Mouse (Mus musculus): ENCODE results near the gene Mss51.

DNA sequence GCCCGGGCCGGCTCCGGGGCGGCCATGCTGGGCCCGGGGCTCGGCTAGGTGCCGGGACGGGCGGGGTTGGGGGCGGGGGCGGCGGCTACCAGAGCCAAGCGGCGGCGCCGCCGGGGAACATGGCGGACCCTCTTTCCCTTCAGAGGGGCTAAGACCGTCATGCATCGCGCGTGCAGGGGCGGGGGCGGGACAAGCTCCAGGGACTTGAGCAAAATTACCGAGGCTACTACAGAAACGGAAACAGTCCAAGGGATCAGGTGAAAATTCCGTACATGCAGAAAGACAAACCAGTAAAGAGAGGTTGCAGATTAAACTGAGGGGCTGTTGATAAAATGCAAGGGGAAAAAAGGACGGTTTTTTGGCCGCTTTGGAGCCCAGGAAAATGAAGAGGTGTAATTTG is 49.7 kb upstream of the Mss51 start, which contains the start of gene Ppp3cb:
- TF ChIP-seq CTCF (IDR thresholded peaks at IDR 0.05; ENCODE audit: borderline replicate concordance, extremely low read depth, insufficient read depth, insufficient read length), result no peak
- peak; percentile 73; the same call in 1 of the 2 replicates for TF ChIP-seq POLR2A (IDR thresholded peaks at IDR 0.05; ENCODE audit: borderline replicate concordance, extremely low read depth, insufficient read depth, insufficient read length, poor library complexity, severe bottlenecking)

Data from brain, embryonic 14.5 days (tissue).